Mouse (Mus musculus) neutrophil, adult 83 days (primary cell): Measurements from ENCODE around the gene Elp1. TPM values are rescaled to one million over a fixed set of nuclear protein-coding genes. Genes with fewer than 3 reads are reported as not detected.

Experiments used
- total RNA-seq, 2 experiments: library from RNA; stranded (reverse); gene quantifications; one replicate each; pipeline ENCODE4 v1.2.4; 2023

The Elp1 gene
- 10 to 100 TPM; 64.7 to 76.2 TPM for total RNA-seq

DNA sequence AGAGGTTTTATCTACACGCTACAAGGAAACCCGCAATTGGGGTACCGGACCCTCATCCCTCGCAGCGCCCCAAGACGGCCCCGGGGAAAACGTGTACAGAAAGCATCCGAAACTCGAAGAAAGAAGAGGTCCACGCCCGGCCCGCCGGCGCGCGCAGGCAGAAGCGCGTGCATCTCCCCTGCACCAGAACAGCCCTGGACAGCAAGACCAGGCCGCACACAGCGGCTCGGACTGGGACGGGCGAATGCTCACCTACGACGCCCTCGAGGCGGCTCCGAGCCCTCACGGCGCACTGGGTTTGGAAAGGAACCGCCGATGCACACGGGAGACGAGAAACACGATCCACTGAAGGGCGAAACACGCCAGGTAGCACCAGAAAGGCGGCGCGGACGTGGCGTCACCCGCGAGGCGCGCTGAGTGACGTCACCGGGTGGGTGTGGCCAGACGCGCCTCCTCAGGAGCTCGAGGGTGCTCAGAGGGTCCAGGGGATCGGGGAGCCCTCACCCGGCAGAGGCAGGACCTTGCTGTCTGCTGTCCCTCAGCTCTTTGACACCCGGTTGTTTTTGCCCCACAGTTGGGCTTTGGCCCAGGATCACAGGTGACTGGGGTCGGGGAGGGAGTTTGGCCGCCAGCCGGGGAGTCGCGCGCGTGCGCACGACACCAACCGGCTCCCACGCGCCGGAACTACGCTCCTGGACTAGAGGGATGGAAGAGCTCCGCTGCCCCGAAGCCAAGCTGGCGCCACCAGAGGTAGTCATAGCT, at the start of gene Elp1, which contains the start of gene Fam206a:
Elp1 (minus strand) TSS at position 425 of the 762 bp plus-strand sequence.
Fam206a (plus strand) TSS at position 439 of the 762 bp plus-strand sequence.

DNA sequence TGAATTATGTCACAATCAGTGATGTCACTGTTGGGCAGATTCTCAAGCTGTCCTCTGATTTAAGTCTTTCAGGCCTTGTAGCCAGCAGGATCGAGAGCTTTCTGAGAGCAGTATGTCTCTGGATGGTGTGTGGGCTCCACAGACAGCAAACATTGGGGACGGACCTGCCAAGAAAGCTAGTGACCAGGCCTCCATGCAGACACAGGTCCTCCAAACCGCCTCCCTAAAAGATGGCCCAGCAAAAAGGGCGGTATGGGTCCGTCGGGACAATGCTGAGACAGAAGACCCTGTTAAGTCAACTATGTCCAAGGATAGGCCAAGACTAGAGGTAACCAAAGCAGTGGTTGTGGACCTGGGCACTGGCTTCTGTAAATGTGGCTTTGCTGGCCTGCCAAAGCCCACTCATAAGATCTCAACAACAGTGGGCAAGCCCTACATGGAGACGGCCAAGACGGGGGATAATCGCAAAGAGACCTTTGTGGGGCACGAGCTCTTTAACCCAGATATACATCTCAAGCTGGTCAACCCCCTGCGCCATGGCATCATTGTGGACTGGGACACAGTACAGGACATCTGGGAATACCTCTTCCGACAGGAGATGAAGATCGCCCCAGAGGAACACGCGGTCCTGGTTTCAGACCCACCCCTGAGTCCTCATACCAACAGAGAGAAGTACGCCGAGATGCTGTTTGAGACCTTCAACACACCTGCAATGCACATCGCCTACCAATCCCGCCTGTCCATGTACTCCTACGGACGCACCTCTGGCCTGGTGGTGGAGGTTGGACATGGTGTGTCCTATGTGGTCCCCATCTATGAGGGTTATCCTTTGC, 58.6 kb downstream of the Elp1 start, which contains the start of gene Actl7a:
Actl7a (plus strand) TSS at position 51 of the 833 bp plus-strand sequence.

DNA sequence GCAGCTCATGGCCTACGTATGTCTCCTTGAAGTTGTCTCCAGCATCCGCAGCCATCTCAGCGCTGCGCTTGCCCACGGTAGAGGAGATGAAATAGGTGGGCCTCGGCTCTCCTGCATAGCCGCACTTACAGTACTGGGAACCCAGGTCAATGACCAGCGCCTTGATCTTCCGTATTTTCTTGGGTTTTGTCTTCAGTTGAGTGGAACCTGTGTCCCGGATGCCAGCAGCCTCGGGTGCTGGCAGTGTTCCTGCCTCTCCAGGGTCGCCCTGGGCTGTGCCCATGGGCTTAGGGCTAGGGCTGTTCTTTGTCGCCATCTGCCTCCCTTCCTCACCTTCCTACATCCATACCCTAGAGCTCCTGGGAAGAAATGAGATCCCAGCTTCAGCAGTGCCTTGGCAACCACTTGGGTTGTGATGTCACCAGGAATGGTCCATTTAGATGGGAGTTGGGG, 61.1 kb downstream of the Elp1 start, which contains the start of gene Actl7b:
Actl7b (minus strand) TSS at position 403 of the 453 bp plus-strand sequence.

DNA sequence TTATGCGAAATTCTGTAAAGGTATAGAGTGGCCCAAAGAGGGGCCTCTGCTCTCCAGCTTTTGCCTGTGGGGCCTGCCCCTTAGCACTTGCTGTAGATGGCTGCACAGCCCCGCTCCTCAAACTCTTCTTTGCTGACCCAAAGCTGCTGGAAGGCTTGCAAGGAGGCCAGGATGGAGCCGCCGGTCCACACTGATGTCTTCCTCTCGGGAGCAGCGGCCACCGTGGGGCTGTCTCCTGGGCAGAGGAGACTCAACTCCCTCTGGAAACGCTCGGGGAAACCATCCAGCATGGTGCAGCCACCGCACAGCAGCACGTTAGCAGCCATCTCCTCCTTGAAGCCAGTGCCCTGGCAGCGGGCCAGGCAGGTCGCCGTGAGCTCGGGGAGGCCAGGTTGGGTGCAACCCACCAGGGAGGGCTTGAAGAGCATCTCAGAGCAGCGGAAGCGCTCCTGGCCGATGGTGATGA, 62.1 kb downstream of the Elp1 start, which contains the start of gene Gm26657:
Gm26657 (plus strand) TSS at position 51 of the 466 bp plus-strand sequence.

Other genes with a start within 250 kb of the Elp1 start
- gene Gm26657, start 62.3 kb downstream of the Elp1 start, total RNA-seq, result not detected
- gene Actl7b, start 60.9 kb downstream of the Elp1 start, total RNA-seq, result 1 to 10 TPM in 1 of 2 experiments, under 1 TPM in 1; 0.94 to 1.3 TPM
- not detected for gene Actl7a, start 58.9 kb downstream of the Elp1 start, total RNA-seq
- 1 to 10 TPM; 7.6 to 8.9 TPM for gene Fam206a, start within 50 bp of the Elp1 start, total RNA-seq
- gene Ctnnal1, start 62.9 kb upstream of the Elp1 start, total RNA-seq, result 1 to 10 TPM; 2.0 to 2.7 TPM
- gene Tmem245, start 145.1 kb upstream of the Elp1 start, total RNA-seq, result 10 to 100 TPM; 15.9 to 16.9 TPM
- gene Frrs1l, start 188.1 kb upstream of the Elp1 start, total RNA-seq, result not detected